Comparison of ENCODE assay signal across 10 mouse cellular contexts in genomic region chr14:34503759-34504158, GRCm38 (mm10). TPM values are rescaled to one million over a fixed set of nuclear protein-coding genes. Genes with fewer than 3 reads are reported as not detected.
DNase-seq lines count a peak whose midpoint lies in the region; ATAC-seq and TF ChIP-seq lines count a peak whose summit lies in the region.
"Had no signal": no experiment of that assay in that cellular context is flagged by ENCODE, and none has a peak within 500 bp of the region (broad histone marks: within the 10 kb centered on the region; RNA-seq: fewer than 3 reads in every experiment).

No protein-coding gene starts in this region.

- H3K79me2 ChIP-seq in C2C12 (ENCODE audit: control insufficient read depth, insufficient read depth), result peaks cover 42% of the 10 kb centered on the region

- H3K4me2 ChIP-seq in heart, embryonic 11.5 days, result peak overlapping the region; percentile 72
- H3K4me2 ChIP-seq in forebrain, embryonic 14.5 days (ENCODE audit: low read length), result peak overlapping the region; percentile 74
- H3K4me2 ChIP-seq in limb, embryonic 15.5 days, result peak overlapping the region; percentile 59; the same call in 1 of the 2 replicates

- H3K27ac ChIP-seq in heart, embryonic 11.5 days (ENCODE audit: low read depth, low read length), result peak overlapping the region; percentile 99
- no peak overlapping the region for H3K27ac ChIP-seq in forebrain, embryonic 14.5 days (ENCODE audit: low read depth, low read length)
- H3K27ac ChIP-seq in limb, embryonic 15.5 days, result peak overlapping the region; percentile 4; the same call in 1 of the 2 replicates

- H3ac ChIP-seq in C2C12 (ENCODE audit: control insufficient read depth, insufficient read length, low read depth), result no peak overlapping the region

- H3K9me3 ChIP-seq in heart, embryonic 11.5 days (replicated peaks; ENCODE audit: control insufficient read depth, low read length), result no peaks in the 10 kb centered on the region
- H3K9me3 ChIP-seq in forebrain, embryonic 14.5 days (replicated peaks; ENCODE audit: control insufficient read depth, low read length), result no peaks in the 10 kb centered on the region
- no peaks in the 10 kb centered on the region for H3K9me3 ChIP-seq in limb, embryonic 15.5 days

- peaks cover 34% of the 10 kb centered on the region for H3K79me3 ChIP-seq in C2C12 (ENCODE audit: low read depth)

- no peak for DNase-seq in heart, adult 9 months (ENCODE audit: low spot score in 2 of 2)
- DNase-seq in forebrain, embryonic 14.5 days (ENCODE audit: low spot score), result no peak
- DNase-seq in frontal cortex, postnatal 36 days (ENCODE audit: low spot score in 2 of 2), result no peak
- no peak for DNase-seq in testis, postnatal 10 days (ENCODE audit: low spot score)
- DNase-seq: left cerebral cortex, postnatal 4 days had no signal

- no peak overlapping the region for H3K4me3 ChIP-seq in heart, embryonic 11.5 days (ENCODE audit: low read depth, low read length)
- peak overlapping the region; percentile 79 for H3K4me3 ChIP-seq in C2C12 (ENCODE audit: insufficient read depth, poor library complexity, severe bottlenecking)
- H3K4me3 ChIP-seq in forebrain, embryonic 14.5 days (ENCODE audit: low read depth, low read length), result no peak overlapping the region
- no peak overlapping the region for H3K4me3 ChIP-seq in limb, embryonic 15.5 days

- no peak for TF ChIP-seq CTCF in C2C12 (IDR thresholded peaks at IDR 0.05; ENCODE audit: control insufficient read depth, insufficient read depth, insufficient read length)

- no peaks in the 10 kb centered on the region for H3K36me3 ChIP-seq in heart, embryonic 11.5 days (ENCODE audit: control insufficient read depth, insufficient read depth, low read length)
- no peaks in the 10 kb centered on the region for H3K36me3 ChIP-seq in C2C12 (ENCODE audit: control insufficient read depth, insufficient read depth)
- H3K36me3 ChIP-seq in forebrain, embryonic 14.5 days (ENCODE audit: control insufficient read depth, insufficient read depth, low read length), result no peaks in the 10 kb centered on the region
- H3K36me3 ChIP-seq in limb, embryonic 15.5 days, result no peaks in the 10 kb centered on the region

- no peak overlapping the region for H3K9ac ChIP-seq in heart, embryonic 11.5 days (ENCODE audit: low read depth, low read length)
- H3K9ac ChIP-seq in forebrain, embryonic 14.5 days (ENCODE audit: low read length), result peak overlapping the region; percentile 1; the same call in 1 of the 2 replicates
- no peak overlapping the region for H3K9ac ChIP-seq in limb, embryonic 15.5 days

- no peaks in the 10 kb centered on the region for H3K27me3 ChIP-seq in heart, embryonic 11.5 days (ENCODE audit: control insufficient read depth, insufficient read depth, low read length)
- H3K27me3 ChIP-seq in C2C12 (ENCODE audit: control insufficient read depth, insufficient read depth, insufficient read length), result no peaks in the 10 kb centered on the region
- no peaks in the 10 kb centered on the region for H3K27me3 ChIP-seq in forebrain, embryonic 14.5 days (replicated peaks; ENCODE audit: control insufficient read depth, insufficient read depth, low read length)
- no peaks in the 10 kb centered on the region for H3K27me3 ChIP-seq in limb, embryonic 15.5 days

- peaks cover 45% of the 10 kb centered on the region for H3K4me1 ChIP-seq in heart, embryonic 11.5 days (ENCODE audit: control insufficient read depth, insufficient read depth, low read length)
- peaks cover 29% of the 10 kb centered on the region for H3K4me1 ChIP-seq in forebrain, embryonic 14.5 days (ENCODE audit: control insufficient read depth, insufficient read depth, low read length)
- H3K4me1 ChIP-seq in limb, embryonic 15.5 days, result peaks cover 33% of the 10 kb centered on the region

- no peak for ATAC-seq in heart, embryonic 11.5 days (replicated peaks; ENCODE audit: insufficient number of reproducible peaks, low FRiP score, low TSS enrichment)
- no peak for ATAC-seq in forebrain, embryonic 14.5 days
- ATAC-seq in limb, embryonic 15.5 days (ENCODE audit: insufficient number of reproducible peaks, low FRiP score, low TSS enrichment, low read depth), result no peak
- ATAC-seq in cerebellum, adult (ENCODE audit: insufficient number of reproducible peaks, low FRiP score, low TSS enrichment), result no peak

- 63% methylated on average over 6 of the region's 6 CpGs for whole genome bisulfite sequencing in heart, embryonic 11.5 days (ENCODE audit: insufficient replicate concordance)
- 32% methylated on average over 6 of the region's 6 CpGs for WGBS in forebrain, embryonic 14.5 days
- WGBS in limb, embryonic 15.5 days, result 49% methylated on average over 6 of the region's 6 CpGs

TF ChIP-seq in C2C12, 6 proteins besides CTCF, POLR2A, EP300 and RAD21:
- TF ChIP-seq MYOG (IDR thresholded peaks at IDR 0.05; ENCODE audit: control insufficient read depth, extremely low read depth, insufficient read length) (no peak), MAX (IDR thresholded peaks at IDR 0.05) (no peak), USF1 (IDR thresholded peaks at IDR 0.05; ENCODE audit: low read depth) (no peak), CEBPB (IDR thresholded peaks at IDR 0.05; ENCODE audit: low read depth) (no peak), MYOD1 (IDR thresholded peaks at IDR 0.05; ENCODE audit: control insufficient read depth, insufficient read length, low read depth) (no peak), FOSL1 (IDR thresholded peaks at IDR 0.05; ENCODE audit: insufficient read depth, low read length, poor library complexity, severe bottlenecking) (no peak)

RNA-seq across cellular contexts. Expression of gene Bmpr1a, which starts 0.6 kb away (rescaled TPM):
- polyA plus RNA-seq in heart, embryonic 11.5 days (2014; fragmentation: Nextera tagmentation; extraction: Ambion mirVana), result 48.1 and 48.5 TPM in 2 replicates
- polyA plus RNA-seq in C2C12 (2012; fragmentation: generic; extraction: Trizol), result 8.9 TPM
- polyA plus RNA-seq in forebrain, embryonic 14.5 days (2014; fragmentation: Nextera tagmentation; extraction: Ambion mirVana), result 21.3 and 22.5 TPM in 2 replicates
- polyA plus RNA-seq in limb, embryonic 15.5 days (2015; fragmentation: Nextera tagmentation; extraction: Ambion mirVana), result 44.1 and 54.8 TPM in 2 replicates

RNA-seq across cellular contexts. Expression of gene 9230112D13Rik, which starts 18.8 kb away (rescaled TPM):
- not detected in 2 replicates for polyA plus RNA-seq in heart, embryonic 11.5 days (2014; fragmentation: Nextera tagmentation; extraction: Ambion mirVana)
- polyA plus RNA-seq in C2C12 (2012; fragmentation: generic; extraction: Trizol), result not detected
- not detected in 2 replicates for polyA plus RNA-seq in forebrain, embryonic 14.5 days (2014; fragmentation: Nextera tagmentation; extraction: Ambion mirVana)
- not detected in 2 replicates for polyA plus RNA-seq in limb, embryonic 15.5 days (2015; fragmentation: Nextera tagmentation; extraction: Ambion mirVana)
- polyA plus RNA-seq: CD4-positive, CD25-positive, alpha-beta regulatory T cell, adult 4 months had no signal
